Mouse (Mus musculus) thymus, adult 2 months (tissue): Measurements from ENCODE around the gene Ccdc174. TPM values are rescaled to one million over a fixed set of nuclear protein-coding genes. Genes with fewer than 3 reads are reported as not detected.
"Not testable (repeated sequence)": the region's sequence is repeated elsewhere in the genome, so short reads cannot be mapped to it uniquely, and the experiment has no call there.

Source experiments
- DNase-seq: peaks from one replicate; pipeline ENCODE4 v3.0.0; 2021
- H3K27ac ChIP-seq: fragments of 200-500 bp; 2 replicates; pipeline ENCODE4 v1.5.1; 2012; ENCODE audit warnings: low read length, control low read depth; ENCODE audit not compliant: control insufficient read depth, insufficient read depth
- H3K27me3 ChIP-seq: fragments of 200-500 bp; 2 replicates; pipeline ENCODE4 v1.6.1; 2012; ENCODE audit warnings: mild to moderate bottlenecking, low read length, moderate library complexity, mixed read lengths; ENCODE audit not compliant: control insufficient read depth, insufficient read depth
- H3K36me3 ChIP-seq: fragments of 200-500 bp; 2 replicates; pipeline ENCODE4 v1.6.1; 2012; ENCODE audit warnings: mild to moderate bottlenecking, low read length, moderate library complexity; ENCODE audit not compliant: control insufficient read depth, insufficient read depth
- H3K4me1 ChIP-seq: fragments of 200-500 bp; replicated peaks from 2 replicates; pipeline ENCODE4 v1.6.1; 2012; ENCODE audit warnings: low read length; ENCODE audit not compliant: control insufficient read depth, insufficient read depth
- H3K4me3 ChIP-seq: fragments of 200-500 bp; 2 replicates; pipeline ENCODE4 v1.5.1; 2012; ENCODE audit warnings: mild to moderate bottlenecking, low read length, control low read depth, moderate library complexity; ENCODE audit not compliant: control insufficient read depth, insufficient read depth
- CTCF ChIP-seq: fragments of 200-500 bp; IDR thresholded peaks from 2 replicates; pipeline ENCODE4 v1.5.1; 2012; ENCODE audit warnings: mild to moderate bottlenecking, control low read depth, low read length, moderate library complexity, borderline replicate concordance; ENCODE audit not compliant: control insufficient read depth, poor library complexity, insufficient read depth; ENCODE audit errors: extremely low read depth
- POLR2A ChIP-seq: fragments of 200-500 bp; IDR thresholded peaks from 2 replicates; pipeline ENCODE4 v1.6.1; 2012; ENCODE audit warnings: mild to moderate bottlenecking, low read length, control low read depth, moderate library complexity; ENCODE audit not compliant: control insufficient read depth, poor library complexity, insufficient read depth; ENCODE audit errors: extremely low read depth
- WGBS: fragments of 180-500 bp; shearing (Covaris S2); methylation state at CpG from one replicate; pipeline ENCODE4 v1.1.7; 2018; 5-methylcytosine and 5-hydroxymethylcytosine counted together
- polyA plus RNA-seq: library from polyadenylated mRNA; depleted of rRNA; stranded (reverse); fragments of >200 nt; gene quantifications from 2 replicates; pipeline ENCODE4 v1.2.3, GENCODE M21; 2012

Ccdc174 gene
- polyA plus RNA-seq, 1 experiment = 7.8 TPM

- no peak overlapping the region for H3K27ac ChIP-seq
- no peak overlapping the region for H3K4me3 ChIP-seq
- peaks cover 78% of the 10 kb centered on the region for H3K36me3 ChIP-seq
- WGBS = 89% methylated on average over 3 of the region's 3 CpGs
- no peak for DNase-seq
- H3K4me1 ChIP-seq = peaks cover 2% of the 10 kb centered on the region; the same call in 1 of the 2 replicates
- H3K27me3 ChIP-seq = no peaks in the 10 kb centered on the region
- TF ChIP-seq CTCF (no peak), POLR2A (no peak)
These were observed 11.5 kb downstream of the Ccdc174 start for GRCm38 (mm10) chr6:91889255-91889906.

- peaks cover 81% of the 10 kb centered on the region for H3K36me3 ChIP-seq
- DNase-seq = no peak
- 98% methylated on average over 5 of the region's 5 CpGs for WGBS
- H3K4me1 ChIP-seq = peaks cover 2% of the 10 kb centered on the region; the same call in 1 of the 2 replicates
- H3K4me3 ChIP-seq = no peak overlapping the region
- H3K27me3 ChIP-seq = no peaks in the 10 kb centered on the region
- no peak for TF ChIP-seq CTCF
- no peak for TF ChIP-seq POLR2A
- no peak overlapping the region for H3K27ac ChIP-seq
These were observed 12.8 kb downstream of the Ccdc174 start for GRCm38 (mm10) chr6:91890615-91891014.

DNA sequence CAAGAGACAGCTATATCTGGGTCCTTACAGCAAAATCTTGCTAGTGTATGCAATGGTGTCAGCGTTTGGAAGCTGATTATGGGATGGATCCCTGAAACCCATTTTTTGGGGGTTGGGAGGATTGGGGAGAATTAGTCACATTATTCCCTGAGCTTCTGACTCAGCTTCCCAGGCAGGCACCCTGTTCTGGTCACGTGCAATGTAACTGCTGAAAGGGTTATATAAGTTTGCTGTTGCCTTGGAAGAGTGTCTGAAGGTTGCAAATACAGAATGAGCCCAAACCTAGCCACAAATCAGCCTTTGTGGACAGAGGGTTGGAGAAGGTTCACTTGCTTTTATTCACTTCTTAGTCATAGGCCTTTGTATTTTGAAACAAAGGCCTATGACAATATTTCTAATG lies 13.9 kb downstream of the Ccdc174 start:
- TF ChIP-seq POLR2A = no peak
- TF ChIP-seq CTCF = no peak
- Histone ChIP-seq H3K4me3 (no peak overlapping the region), H3K4me1 (no peaks in the 10 kb centered on the region), H3K27ac (no peak overlapping the region), H3K36me3 (peaks cover 84% of the 10 kb centered on the region), H3K27me3 (no peaks in the 10 kb centered on the region)
- DNase-seq = no peak
- 95% methylated on average over 2 of the region's 2 CpGs for WGBS

- WGBS = 96% methylated on average over 3 of the region's 3 CpGs
- no peak overlapping the region for H3K4me3 ChIP-seq
- no peak overlapping the region for H3K27ac ChIP-seq
- H3K4me1 ChIP-seq = no peaks in the 10 kb centered on the region
- DNase-seq = no peak
- TF ChIP-seq CTCF (no peak), POLR2A (no peak)
- peaks cover 79% of the 10 kb centered on the region for H3K36me3 ChIP-seq
- no peaks in the 10 kb centered on the region for H3K27me3 ChIP-seq
These were observed 18.9 kb downstream of the Ccdc174 start for GRCm38 (mm10) chr6:91896783-91897182.

DNA sequence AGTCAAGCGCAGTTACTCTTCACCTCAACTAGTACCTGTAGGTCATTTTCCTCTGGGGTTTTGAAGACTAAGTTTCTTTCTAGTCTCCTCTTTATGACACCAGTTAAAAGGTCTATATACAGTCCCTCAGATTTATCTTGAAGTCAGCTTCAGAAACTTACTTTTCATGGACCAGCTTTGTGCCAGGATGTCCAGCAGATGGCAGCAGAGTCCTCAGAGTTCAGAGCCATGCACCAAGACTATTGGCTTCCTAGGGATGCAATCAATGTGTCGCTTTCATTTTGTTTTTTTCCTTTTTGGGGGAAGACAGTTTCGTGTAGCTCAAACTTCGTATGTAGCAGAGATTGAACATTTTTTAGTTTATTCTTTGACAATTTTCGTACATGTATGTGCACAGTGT lies 23.7 kb downstream of the Ccdc174 start:
- WGBS = 43% methylated on average over 5 of the region's 5 CpGs
- Histone ChIP-seq H3K4me1 (no peaks in the 10 kb centered on the region), H3K4me3 (no peak overlapping the region), H3K27ac (no peak overlapping the region), H3K36me3 (peaks cover 37% of the 10 kb centered on the region), H3K27me3 (no peaks in the 10 kb centered on the region)
- peak; percentile 65 for DNase-seq
- TF ChIP-seq CTCF = no peak
- TF ChIP-seq POLR2A = no peak

- not testable (repeated sequence) for H3K27me3 ChIP-seq, H3K27ac ChIP-seq, DNase-seq, H3K4me1 ChIP-seq, H3K4me3 ChIP-seq
- H3K36me3 ChIP-seq = peaks cover 27% of the 10 kb centered on the region
- WGBS = 99% methylated on average over 2 of the region's 2 CpGs
These were observed 24.7 kb downstream of the Ccdc174 start, which contains the start of gene 4930590J08Rik for GRCm38 (mm10) chr6:91902509-91902908. Gene 4930590J08Rik, plus strand, starts transcription at chr6:91902809.

DNA sequence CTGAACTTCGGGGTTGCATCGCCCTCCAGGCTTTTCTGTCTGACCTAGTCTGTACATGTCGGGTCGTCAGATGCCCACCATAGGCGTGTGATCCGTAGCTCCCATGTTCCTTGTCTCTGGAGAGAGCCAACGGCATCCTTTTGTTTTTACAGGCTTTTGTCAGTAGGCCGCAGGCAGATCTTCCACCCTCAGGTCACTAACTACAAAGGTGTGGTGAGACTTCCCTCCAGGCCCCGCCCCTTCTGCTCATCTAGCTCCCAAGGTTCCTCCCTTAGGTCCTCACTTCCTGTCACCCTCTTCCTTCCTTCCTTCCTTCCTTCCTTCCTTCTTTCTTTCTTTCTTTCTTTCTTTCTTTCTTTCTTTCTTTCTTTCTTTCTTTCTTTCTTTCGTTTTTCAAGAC lies 36.2 kb downstream of the Ccdc174 start:
- WGBS = 90% methylated on average over 10 of the region's 10 CpGs
- no peaks in the 10 kb centered on the region for H3K4me1 ChIP-seq
- H3K4me3 ChIP-seq = no peak overlapping the region
- no peak overlapping the region for H3K27ac ChIP-seq
- no peaks in the 10 kb centered on the region for H3K27me3 ChIP-seq
- no peak for DNase-seq
- no peaks in the 10 kb centered on the region for H3K36me3 ChIP-seq
- TF ChIP-seq POLR2A (no peak), CTCF (no peak)
